Mouse (Mus musculus) cerebellum, adult 2 months (tissue): ENCODE data around the gene Atad3a.

Source experiments
- CTCF ChIP-seq: fragments of 200-500 bp; IDR thresholded peaks from 2 replicates; pipeline ENCODE4 v1.5.1; 2011; ENCODE audit warnings: low read depth, mild to moderate bottlenecking, control low read depth, low read length, moderate library complexity, borderline replicate concordance; ENCODE audit not compliant: insufficient read depth
- POLR2A ChIP-seq: fragments of 200-500 bp; IDR thresholded peaks from 2 replicates; pipeline ENCODE4 v1.6.1; 2011; ENCODE audit warnings: low read length, control low read depth, borderline replicate concordance; ENCODE audit not compliant: insufficient read depth

DNA sequence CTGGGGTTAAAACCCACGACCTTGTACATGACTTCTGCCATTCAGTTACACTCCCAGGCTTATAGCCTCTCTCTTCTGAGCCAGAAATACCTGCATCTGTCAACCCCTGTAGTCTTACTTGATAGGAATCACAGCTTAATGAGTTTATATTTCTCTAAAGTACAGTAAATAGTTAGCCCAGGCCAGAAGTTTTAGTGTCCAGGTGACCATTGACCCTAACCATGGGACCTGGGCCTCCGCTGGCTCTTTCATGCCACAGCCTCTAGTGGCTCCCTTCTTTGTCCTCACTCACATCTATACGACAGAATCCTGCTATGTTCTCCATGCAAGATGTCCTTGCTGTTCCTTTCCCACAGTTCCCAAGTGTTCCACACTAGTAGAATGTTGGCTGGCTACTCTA is 46.9 kb upstream of the Atad3a start:
- TF ChIP-seq POLR2A = no peak
- no peak for TF ChIP-seq CTCF
